Mouse (Mus musculus) B cell, adult 67 days (primary cell): ENCODE measurements around the gene Lrrc10b. TPM values are rescaled to one million over a fixed set of nuclear protein-coding genes. Genes with fewer than 3 reads are reported as not detected.

Experiments
- total RNA-seq, 2 experiments: library from RNA; stranded (reverse); gene quantifications; 4 replicates each; pipeline ENCODE4 v1.2.4; 2023

The Lrrc10b gene
- under 1 TPM; 0.41 to 0.77 TPM for total RNA-seq

DNA sequence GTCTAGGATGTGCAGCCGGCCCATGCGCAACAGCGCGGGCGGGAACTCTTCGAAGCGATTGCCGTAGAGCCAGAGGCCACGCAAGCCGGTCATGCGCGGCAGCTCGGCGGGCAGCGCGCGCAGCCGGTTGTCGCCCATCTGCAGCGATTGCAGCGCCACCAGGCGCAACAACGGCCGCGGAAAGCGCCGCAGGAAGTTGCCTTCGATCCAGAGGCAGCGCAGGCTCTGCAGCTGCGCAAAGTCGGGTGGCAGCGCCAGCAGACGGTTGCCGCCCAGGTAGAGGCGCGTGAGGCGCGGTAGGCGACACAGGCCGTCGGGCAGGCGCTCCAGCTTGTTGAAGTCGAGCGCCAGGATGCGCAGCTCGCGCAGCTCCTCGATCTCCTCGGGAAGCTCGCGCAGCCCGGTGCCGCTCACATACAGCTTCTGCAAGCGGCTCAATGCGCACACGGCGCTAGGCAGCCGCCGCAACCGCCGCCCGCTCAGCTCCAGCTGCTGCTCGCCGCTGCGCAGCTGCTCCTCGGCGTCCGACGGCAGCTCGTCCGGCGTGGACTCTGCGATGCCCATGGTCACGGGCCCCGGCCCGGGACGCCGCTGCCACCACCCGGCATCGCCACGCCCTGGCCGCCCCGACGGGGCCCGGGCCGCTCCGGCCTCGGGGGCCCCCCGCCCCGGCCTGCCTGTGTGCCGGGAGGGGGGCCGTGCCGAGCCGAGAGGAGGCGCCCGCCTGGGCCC, at the start of gene Lrrc10b:
Gene Lrrc10b (minus strand): TSS at position 722 of the 732 bp plus-strand sequence.

GRCm38 (mm10) chr19:10482703-10483102, 25.4 kb upstream of the Lrrc10b start, which contains the start of gene Ppp1r32:
Gene Ppp1r32, minus strand, starts transcription at chr19:10482928.

Other genes starting within 250 kb of the Lrrc10b start
- gene Myrf, start 216.7 kb downstream of the Lrrc10b start, total RNA-seq: not detected
- gene Dagla, start 152.6 kb downstream of the Lrrc10b start, total RNA-seq: not detected
- not detected for gene Syt7, start 68.4 kb downstream of the Lrrc10b start, total RNA-seq
- 1 to 10 TPM; 2.7 to 4.8 TPM for gene Ppp1r32, start 25.5 kb upstream of the Lrrc10b start, total RNA-seq
- 100 to 1,000 TPM; 170 to 172 TPM for gene Cpsf7, start 67.8 kb upstream of the Lrrc10b start, total RNA-seq
- gene Sdhaf2, start 68.7 kb upstream of the Lrrc10b start, total RNA-seq: 10 to 100 TPM; 72.5 to 75.8 TPM
- gene Tmem216, start 98.8 kb upstream of the Lrrc10b start, total RNA-seq: 10 to 100 TPM in 1 of 2 experiments, 1 to 10 TPM in 1; 9.9 to 10.0 TPM
- gene Cyb561a3, start 119.7 kb upstream of the Lrrc10b start, total RNA-seq: 100 to 1,000 TPM; 218 to 256 TPM
- gene Tmem138, start 119.9 kb upstream of the Lrrc10b start, total RNA-seq: 10 to 100 TPM in 1 of 2 experiments, 1 to 10 TPM in 1; 9.7 to 11.2 TPM
- gene Ddb1, start 147.9 kb upstream of the Lrrc10b start, total RNA-seq: 100 to 1,000 TPM; 193 to 207 TPM
- 1 to 10 TPM; 4.3 to 4.4 TPM for gene Tkfc, start 148.2 kb upstream of the Lrrc10b start, total RNA-seq
- gene Vwce, start 176.7 kb upstream of the Lrrc10b start, total RNA-seq: 1 to 10 TPM; 1.2 to 1.7 TPM
- gene Pga5, start 220.6 kb upstream of the Lrrc10b start, total RNA-seq: not detected
- 10 to 100 TPM; 19.0 to 20.5 TPM for gene Vps37c, start 231.3 kb upstream of the Lrrc10b start, total RNA-seq